Mouse (Mus musculus) heart, adult 2 months (tissue): ENCODE measurements around the gene Cchcr1. TPM values are rescaled to one million over a fixed set of nuclear protein-coding genes. Genes with fewer than 3 reads are reported as not detected.

Experiments
- DNase-seq, 2 experiments: peaks; one replicate each; pipeline ENCODE4 v3.0.0; 2021
- H3K27ac ChIP-seq: fragments of 200-600 bp; 2 replicates; pipeline ENCODE4 v1.8.1; 2022
- H3K27me3 ChIP-seq: fragments of 200-500 bp; 2 replicates; pipeline ENCODE4 v1.6.1; 2012; ENCODE audit warnings: mild to moderate bottlenecking, low read length, inconsistent platforms, mixed read lengths; ENCODE audit not compliant: control insufficient read depth, insufficient read depth
- H3K36me3 ChIP-seq: fragments of 200-500 bp; 2 replicates; pipeline ENCODE4 v1.6.1; 2012; ENCODE audit warnings: low read length, inconsistent platforms; ENCODE audit not compliant: control insufficient read depth, insufficient read depth
- H3K4me1 ChIP-seq: fragments of 200-500 bp; 2 replicates; pipeline ENCODE4 v1.6.1; 2011; ENCODE audit warnings: low read length; ENCODE audit not compliant: control insufficient read depth, insufficient read depth
- H3K4me3 ChIP-seq: fragments of 200-600 bp; 2 replicates; pipeline ENCODE4 v1.8.1; 2022
- H3K79me2 ChIP-seq: fragments of 200-500 bp; replicated peaks from 2 replicates; pipeline ENCODE4 v1.6.1; 2012; ENCODE audit warnings: mild to moderate bottlenecking, inconsistent platforms, low read length, moderate library complexity, mixed read lengths; ENCODE audit not compliant: control insufficient read depth, insufficient read depth
- H3K9ac ChIP-seq: fragments of 200-500 bp; 2 replicates; pipeline ENCODE4 v1.6.1; 2012; ENCODE audit warnings: low read depth, mild to moderate bottlenecking, control low read depth, inconsistent platforms, low read length, mixed read lengths
- CTCF ChIP-seq: fragments of 200-600 bp; IDR thresholded peaks from 2 replicates; pipeline ENCODE4 v1.8.1; 2022; ENCODE audit warnings: antibody characterized with exemption, mild to moderate bottlenecking, moderate library complexity
- EP300 ChIP-seq: fragments of 200-500 bp; IDR thresholded peaks from 2 replicates; pipeline ENCODE4 v1.6.1; 2011; ENCODE audit warnings: low read depth, low read length, control low read depth; ENCODE audit not compliant: insufficient read depth
- POLR2A ChIP-seq: fragments of 200-500 bp; IDR thresholded peaks from 2 replicates; pipeline ENCODE4 v1.6.1; 2011; ENCODE audit warnings: mild to moderate bottlenecking, low read depth, low read length, control low read depth; ENCODE audit not compliant: insufficient read depth
- WGBS: fragments of 180-500 bp; shearing (Covaris S2); methylation state at CpG from one replicate; pipeline ENCODE4 v1.1.7; 2018; 5-methylcytosine and 5-hydroxymethylcytosine counted together
- intact Hi-C: fragments of 180-260 bp; cut with DNase I; formaldehyde crosslinking; loops from one replicate; pipeline ENCODE4 v1.15.1; 2025
- polyA plus RNA-seq: library from polyadenylated mRNA; depleted of rRNA; stranded (reverse); fragments of >200 nt; gene quantifications from 2 replicates; pipeline ENCODE4 v1.2.3, GENCODE M21; 2012
- total RNA-seq, 2 experiments: library from RNA; stranded (reverse); gene quantifications; 2 replicates each; pipeline ENCODE4 v1.2.3; 2021

The Cchcr1 gene
- total and polyA plus RNA-seq, 3 experiments: 1.9 to 3.7 (median 2.2) TPM

- peak in 1 of 2 experiments; percentile 20 for DNase-seq
- no peak overlapping the region for H3K4me3 ChIP-seq
- no peaks in the 10 kb centered on the region for H3K4me1 ChIP-seq
- no peaks in the 10 kb centered on the region for H3K36me3 ChIP-seq
- no peaks in the 10 kb centered on the region for H3K79me2 ChIP-seq
- no peak overlapping the region for H3K27ac ChIP-seq
- TF ChIP-seq CTCF (peak; percentile 56), EP300 (no peak)
- no peaks in the 10 kb centered on the region for H3K27me3 ChIP-seq
- intact Hi-C loops: no loop called here
- H3K9ac ChIP-seq: no peak overlapping the region
- WGBS: 19% methylated on average over 8 of the region's 8 CpGs
Measured at GRCm38 (mm10) chr17:35509284-35509683, 7.6 kb upstream of the Cchcr1 start.

- H3K4me3 ChIP-seq: no peak overlapping the region
- no peak overlapping the region for H3K9ac ChIP-seq
- no peak for DNase-seq
- intact Hi-C loops: no loop called here
- WGBS: 85% methylated on average over 7 of the region's 7 CpGs
- H3K4me1 ChIP-seq: 0 out of 2 replicates have a peak, but pooled peaks cover 1% of the 10 kb centered on the region
- H3K27me3 ChIP-seq: no peaks in the 10 kb centered on the region
- TF ChIP-seq EP300 (no peak), POLR2A (no peak), CTCF (peak; percentile 46)
- no peak overlapping the region for H3K27ac ChIP-seq
- no peaks in the 10 kb centered on the region for H3K79me2 ChIP-seq
- no peaks in the 10 kb centered on the region for H3K36me3 ChIP-seq
Measured at GRCm38 (mm10) chr17:35512916-35513626, 3.8 kb upstream of the Cchcr1 start.

GRCm38 (mm10) chr17:35513886-35514285, 3.0 kb upstream of the Cchcr1 start:
- Histone ChIP-seq H3K4me3 (no peak overlapping the region), H3K79me2 (no peaks in the 10 kb centered on the region), H3K4me1 (0 out of 2 replicates have a peak, but pooled peaks cover 1% of the 10 kb centered on the region), H3K27me3 (no peaks in the 10 kb centered on the region), H3K27ac (no peak overlapping the region), H3K36me3 (no peaks in the 10 kb centered on the region), H3K9ac (no peak overlapping the region)
- TF ChIP-seq POLR2A: no peak
- peak; percentile 91 for TF ChIP-seq CTCF
- TF ChIP-seq EP300: no peak
- intact Hi-C loops: loop anchor here (2.0 kb wide), 1 partner anchor 29 kb away; no protein-coding TSS in a partner anchor
- 14% methylated on average over 2 of the region's 2 CpGs for WGBS
- DNase-seq: peak; percentile 54 to 87

GRCm38 (mm10) chr17:35514756-35515155, 2.1 kb upstream of the Cchcr1 start:
- DNase-seq: no peak
- TF ChIP-seq EP300 (no peak), POLR2A (no peak), CTCF (no peak)
- Histone ChIP-seq H3K4me1 (0 out of 2 replicates have a peak, but pooled peaks cover 1% of the 10 kb centered on the region), H3K9ac (no peak overlapping the region), H3K27me3 (no peaks in the 10 kb centered on the region), H3K36me3 (no peaks in the 10 kb centered on the region), H3K4me3 (no peak overlapping the region), H3K27ac (no peak overlapping the region), H3K79me2 (no peaks in the 10 kb centered on the region)
- 72% methylated on average over 6 of the region's 6 CpGs for WGBS
- intact Hi-C loops: loop anchor here (2.0 kb wide), 1 partner anchor 30 kb away; no protein-coding TSS in a partner anchor

- Histone ChIP-seq H3K27ac (peak overlapping the region; percentile 18; the same call in 1 of the 2 replicates), H3K79me2 (no peaks in the 10 kb centered on the region), H3K9ac (peak overlapping the region; percentile 34), H3K27me3 (no peaks in the 10 kb centered on the region), H3K36me3 (no peaks in the 10 kb centered on the region), H3K4me1 (0 out of 2 replicates have a peak, but pooled peaks cover 1% of the 10 kb centered on the region), H3K4me3 (peak overlapping the region; percentile 64)
- intact Hi-C loops: loop anchor here (2.0 kb wide), 1 partner anchor 31 kb away; no protein-coding TSS in a partner anchor
- no peak for TF ChIP-seq EP300
- WGBS: 8% methylated on average over 25 of the region's 25 CpGs
- no peak for DNase-seq
Measured at GRCm38 (mm10) chr17:35515911-35516640, 824 bp upstream of the Cchcr1 start.
